Mouse (Mus musculus) ES-E14 (cell line): ENCODE results near the gene 6430628N08Rik.

Source experiments
- CHD2 ChIP-seq: IDR thresholded peaks from 2 replicates; pipeline ENCODE4 v1.6.1; 2014; ENCODE audit warnings: mild to moderate bottlenecking, low read depth, low read length, inconsistent platforms
- ZC3H11A ChIP-seq: IDR thresholded peaks from 2 replicates; pipeline ENCODE4 v1.6.1; 2012; ENCODE audit warnings: low read depth, mild to moderate bottlenecking, inconsistent platforms, low read length, borderline replicate concordance
- ZNF384 ChIP-seq: IDR thresholded peaks from 2 replicates; pipeline ENCODE4 v1.6.1; 2012; ENCODE audit warnings: low read depth, low read length, inconsistent platforms

DNA sequence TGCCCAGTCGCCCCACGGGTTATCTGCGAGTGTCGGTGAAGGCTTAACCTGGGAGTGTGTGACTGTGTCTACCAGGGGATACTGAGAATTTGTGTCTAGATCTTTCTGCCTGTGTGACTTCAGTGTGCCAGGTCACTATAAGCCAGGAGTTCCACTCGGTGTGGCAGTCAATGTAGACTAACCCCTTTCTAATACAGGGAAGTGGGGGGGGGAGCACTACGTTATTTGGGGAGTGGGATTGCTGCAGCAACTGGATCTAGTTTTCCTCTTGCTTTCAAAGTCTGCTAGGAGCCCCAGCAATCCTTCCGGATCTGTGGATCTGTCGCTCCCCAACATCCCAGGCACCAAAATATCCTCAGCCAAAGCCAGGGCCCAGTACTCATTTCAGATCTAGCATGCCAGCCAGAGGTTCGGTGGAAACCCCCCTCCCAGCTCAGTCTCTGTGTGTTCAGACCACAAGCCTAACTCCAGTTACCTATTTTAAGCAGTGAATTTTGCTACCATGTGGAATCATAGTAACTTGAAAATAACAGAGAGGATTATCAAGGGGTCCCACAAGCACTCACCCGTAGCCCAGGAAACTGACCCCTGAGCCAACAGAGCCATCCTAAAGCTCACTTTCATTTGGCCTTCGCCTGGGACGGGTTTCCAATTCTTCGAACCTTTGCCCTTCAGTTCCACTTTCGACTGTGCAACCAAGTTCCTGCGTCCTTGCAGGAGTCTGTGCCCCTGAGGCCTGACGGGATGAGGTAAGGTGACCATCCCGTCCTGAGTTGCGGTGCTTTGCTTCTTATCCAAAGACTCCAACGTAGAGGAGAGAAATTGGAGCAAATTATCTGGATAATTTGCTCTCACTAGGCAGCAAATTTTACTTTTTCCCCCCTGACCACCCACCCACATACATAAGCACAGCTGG lies 46.9 kb downstream of the 6430628N08Rik start:
- TF ChIP-seq ZC3H11A, result no peak
- no peak for TF ChIP-seq ZNF384
- no peak for TF ChIP-seq CHD2
